Mouse (Mus musculus) lung, embryonic 14.5 days (tissue): Measurements from ENCODE around the gene Slc38a9. TPM values are rescaled to one million over a fixed set of nuclear protein-coding genes. Genes with fewer than 3 reads are reported as not detected.
A peak's percentile ranks its signal among the peaks of the same experiment; 100 is the strongest.

Experiments
- ATAC-seq: fragments of 200-750 bp; cut with Nextera tagmentation; 2 replicates; pipeline ENCODE4 v1.8.0; 2017; ENCODE audit warnings: mild to moderate bottlenecking, moderate TSS enrichment, moderate library complexity; ENCODE audit not compliant: insufficient read depth
- DNase-seq: peaks from one replicate; pipeline ENCODE4 v3.0.0-alpha.2; 2015
- H3K27ac ChIP-seq: fragments of 300-500 bp; sonication (generic); 2 replicates; pipeline ENCODE4 v1.5.1; 2014; ENCODE audit warnings: low read depth, mild to moderate bottlenecking, moderate library complexity
- H3K27me3 ChIP-seq: fragments of 300-500 bp; sonication (generic); 2 replicates; pipeline ENCODE4 v1.6.1; 2014; ENCODE audit warnings: low read length, control low read depth; ENCODE audit not compliant: insufficient read depth
- H3K36me3 ChIP-seq: fragments of 300-500 bp; sonication (generic); 2 replicates; pipeline ENCODE4 v1.6.1; 2014; ENCODE audit warnings: control low read depth; ENCODE audit not compliant: insufficient read depth
- H3K4me1 ChIP-seq: fragments of 300-500 bp; sonication (generic); 2 replicates; pipeline ENCODE4 v1.6.1; 2014; ENCODE audit warnings: antibody characterized with exemption, control low read depth; ENCODE audit not compliant: insufficient read depth
- H3K4me2 ChIP-seq: fragments of 300-500 bp; sonication (generic); 2 replicates; pipeline ENCODE4 v1.6.1; 2014; ENCODE audit warnings: mild to moderate bottlenecking
- H3K4me3 ChIP-seq: fragments of 300-500 bp; sonication (generic); 2 replicates; pipeline ENCODE4 v1.5.1; 2014; ENCODE audit warnings: low read depth, low read length
- H3K9ac ChIP-seq: fragments of 300-500 bp; sonication (generic); 2 replicates; pipeline ENCODE4 v1.6.1; 2014
- H3K9me3 ChIP-seq: fragments of 300-500 bp; sonication (generic); 2 replicates; pipeline ENCODE4 v1.6.1; 2016; ENCODE audit warnings: low read depth, low read length, control low read depth
- CTCF ChIP-seq: IDR thresholded peaks from 2 replicates; pipeline ENCODE4 v1.5.1; 2016; ENCODE audit warnings: antibody characterized with exemption, low read depth
- WGBS: fragments of 180-500 bp; shearing (Covaris S2); extraction: QIAGEN DNeasy Blood & Tissue Kit; methylation state at CpG from one replicate; pipeline ENCODE4 v1.1.7; 2014; 5-methylcytosine and 5-hydroxymethylcytosine counted together
- polyA plus RNA-seq: library from polyadenylated mRNA; unstranded; fragments of >200 nt; fragmentation: Nextera tagmentation; extraction: Ambion mirVana; gene quantifications from 2 replicates; pipeline ENCODE4 v1.2.1, GENCODE M21; 2014

Gene Slc38a9
- polyA plus RNA-seq, 1 experiment from 2014 or later = 13.1 TPM

DNA sequence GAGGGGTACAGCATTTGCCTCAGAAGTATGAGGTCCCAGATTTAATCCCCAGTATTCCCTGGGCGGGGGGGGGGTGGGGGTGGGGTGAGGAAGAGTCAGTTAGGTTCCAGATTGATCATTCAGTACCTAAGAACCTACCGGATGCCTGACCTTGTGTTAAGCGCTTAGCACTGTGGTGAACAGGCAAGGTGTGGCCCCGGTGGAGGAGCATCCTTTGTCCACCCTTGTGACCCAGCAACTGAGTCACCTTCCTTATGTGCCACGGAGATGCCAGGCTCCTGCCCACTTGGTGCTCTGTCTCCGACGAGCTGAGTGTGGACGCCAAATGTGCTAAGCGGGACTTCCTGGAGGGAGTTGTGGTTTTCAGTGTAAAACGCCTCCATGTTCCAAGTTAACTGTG is 75.9 kb downstream of the Slc38a9 start:
- no peak overlapping the region for H3K4me2 ChIP-seq
- 0 out of 2 replicates have a peak, but pooled peaks cover 3% of the 10 kb centered on the region for H3K4me1 ChIP-seq
- no peak overlapping the region for H3K4me3 ChIP-seq
- no peak overlapping the region for H3K9ac ChIP-seq
- TF ChIP-seq CTCF = no peak
- H3K27me3 ChIP-seq = no peaks in the 10 kb centered on the region
- H3K36me3 ChIP-seq = no peaks in the 10 kb centered on the region
- DNase-seq (no peak), ATAC-seq (no peak)
- no peaks in the 10 kb centered on the region for H3K9me3 ChIP-seq
- WGBS = 82% methylated on average over 10 of the region's 10 CpGs
- H3K27ac ChIP-seq = no peak overlapping the region

DNA sequence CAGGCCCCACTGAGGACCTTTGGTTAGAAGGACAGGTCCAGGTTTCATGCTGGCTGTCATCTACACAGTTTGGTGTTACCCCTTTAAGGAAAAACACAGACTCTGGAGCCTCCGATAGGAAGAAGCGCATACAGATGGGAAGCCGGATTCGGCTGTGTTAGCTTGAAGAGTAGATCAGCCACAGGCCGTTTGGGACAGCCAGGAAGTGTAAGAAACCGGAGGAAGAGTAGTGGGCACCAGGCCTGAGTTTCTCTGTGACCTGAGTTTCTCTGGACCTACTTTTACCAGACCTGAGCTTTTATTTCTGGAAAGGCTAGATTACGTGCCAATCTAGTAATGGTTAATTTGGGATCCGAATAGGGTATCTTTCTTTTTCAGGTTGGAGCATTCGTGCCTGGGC is 76.6 kb downstream of the Slc38a9 start:
- DNase-seq (no peak), ATAC-seq (no peak)
- no peaks in the 10 kb centered on the region for H3K36me3 ChIP-seq
- TF ChIP-seq CTCF = no peak
- no peaks in the 10 kb centered on the region for H3K27me3 ChIP-seq
- no peak overlapping the region for H3K27ac ChIP-seq
- 71% methylated on average over 9 of the region's 9 CpGs for WGBS
- H3K4me2 ChIP-seq = no peak overlapping the region
- no peak overlapping the region for H3K9ac ChIP-seq
- H3K4me3 ChIP-seq = no peak overlapping the region
- peaks cover 7% of the 10 kb centered on the region; the same call in 1 of the 2 replicates for H3K4me1 ChIP-seq
- no peaks in the 10 kb centered on the region for H3K9me3 ChIP-seq

DNA sequence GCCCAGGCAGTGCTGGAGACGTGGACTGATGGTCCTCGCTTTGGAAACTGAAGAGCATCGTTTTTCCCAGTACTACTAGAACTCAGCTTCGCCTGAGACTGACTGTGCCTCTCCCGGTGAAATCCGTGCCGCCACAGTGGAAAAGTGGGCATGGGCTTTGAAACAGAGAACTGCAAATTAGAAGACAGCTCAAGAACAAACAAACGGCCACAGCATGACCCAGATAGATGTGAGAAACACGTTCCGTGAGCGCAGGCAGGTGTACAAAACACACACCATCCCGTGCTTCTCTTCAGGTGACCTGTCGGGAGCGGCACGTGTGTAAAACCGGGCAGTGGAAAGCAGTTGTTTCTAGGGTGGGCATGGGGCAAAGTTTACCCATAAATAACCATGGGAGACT is 77.5 kb downstream of the Slc38a9 start:
- Histone ChIP-seq H3K4me3 (no peak overlapping the region), H3K36me3 (no peaks in the 10 kb centered on the region), H3K27ac (no peak overlapping the region), H3K9ac (no peak overlapping the region), H3K4me2 (no peak overlapping the region), H3K27me3 (no peaks in the 10 kb centered on the region), H3K9me3 (no peaks in the 10 kb centered on the region), H3K4me1 (peaks cover 8% of the 10 kb centered on the region; the same call in 1 of the 2 replicates)
- TF ChIP-seq CTCF = no peak
- no peak for ATAC-seq
- no peak for DNase-seq
- WGBS = 76% methylated on average over 16 of the region's 16 CpGs

DNA sequence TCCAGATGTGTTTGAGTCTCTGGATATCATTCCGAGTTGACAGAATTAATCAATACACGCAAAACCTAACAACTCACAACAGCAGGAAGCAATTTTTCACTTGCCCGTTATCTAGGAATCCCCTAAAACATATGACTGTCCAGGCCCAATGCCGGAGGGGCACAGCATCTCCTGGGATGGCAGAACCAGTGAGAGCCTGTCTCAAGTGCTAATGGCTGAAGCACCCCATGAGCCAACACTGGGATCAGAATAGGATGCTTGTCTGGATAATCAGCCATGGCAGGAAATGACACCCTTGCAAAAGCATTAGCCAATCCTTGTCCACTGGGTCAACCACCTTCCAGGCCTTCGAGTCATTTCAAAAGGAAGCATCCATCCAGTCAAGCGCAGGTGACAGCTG is 79.5 kb downstream of the Slc38a9 start:
- H3K9ac ChIP-seq = no peak overlapping the region
- 68% methylated on average over 6 of the region's 6 CpGs for WGBS
- no peaks in the 10 kb centered on the region for H3K36me3 ChIP-seq
- peaks cover 6% of the 10 kb centered on the region; the same call in 1 of the 2 replicates for H3K4me1 ChIP-seq
- no peaks in the 10 kb centered on the region for H3K27me3 ChIP-seq
- H3K4me3 ChIP-seq = no peak overlapping the region
- no peaks in the 10 kb centered on the region for H3K9me3 ChIP-seq
- H3K4me2 ChIP-seq = no peak overlapping the region
- DNase-seq = no peak
- H3K27ac ChIP-seq = no peak overlapping the region
- no peak for TF ChIP-seq CTCF
- no peak for ATAC-seq

DNA sequence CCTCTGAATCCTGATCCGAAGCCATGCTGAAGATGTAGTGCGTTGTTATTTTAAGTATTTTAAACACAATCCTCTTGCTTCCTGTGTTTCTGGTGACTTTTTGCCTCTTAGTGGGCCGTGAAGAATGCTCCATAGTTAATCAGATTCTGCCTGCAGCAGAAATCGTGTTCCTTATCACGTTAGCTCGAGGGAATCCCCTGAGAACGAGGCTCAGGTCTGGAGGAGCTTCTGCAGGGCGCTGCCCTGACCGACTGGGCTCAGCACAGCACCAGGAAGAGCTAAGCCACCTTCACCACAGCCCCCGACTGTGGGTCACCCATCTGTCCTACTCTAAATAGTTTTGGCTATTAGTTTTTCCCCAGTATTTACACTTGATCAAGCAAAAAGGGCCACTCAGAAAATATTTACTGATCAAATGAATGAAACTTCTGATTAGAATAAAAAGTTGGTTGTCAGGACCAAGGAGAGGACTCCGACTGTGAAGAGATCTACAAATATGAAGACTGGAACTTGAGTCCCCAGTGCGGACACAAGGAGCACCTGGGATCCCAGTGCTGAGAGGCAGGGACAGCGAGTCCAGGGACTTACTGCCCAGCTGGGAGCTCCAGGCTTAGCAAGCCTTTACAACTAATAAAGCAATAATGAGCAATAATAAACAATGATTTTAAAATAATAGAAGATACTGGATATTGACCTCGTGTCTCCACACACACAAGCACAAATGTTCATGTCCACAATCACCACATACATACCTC is 81.7 kb downstream of the Slc38a9 start:
- Histone ChIP-seq H3K27ac (peak overlapping the region; percentile 76), H3K4me3 (no peak overlapping the region), H3K4me1 (peaks cover 15% of the 10 kb centered on the region; the same call in 1 of the 2 replicates), H3K9ac (no peak overlapping the region), H3K9me3 (no peaks in the 10 kb centered on the region), H3K27me3 (no peaks in the 10 kb centered on the region), H3K36me3 (no peaks in the 10 kb centered on the region), H3K4me2 (no peak overlapping the region)
- TF ChIP-seq CTCF = no peak
- DNase-seq = no peak
- no peak for ATAC-seq
- WGBS = 29% methylated on average over 14 of the region's 14 CpGs

DNA sequence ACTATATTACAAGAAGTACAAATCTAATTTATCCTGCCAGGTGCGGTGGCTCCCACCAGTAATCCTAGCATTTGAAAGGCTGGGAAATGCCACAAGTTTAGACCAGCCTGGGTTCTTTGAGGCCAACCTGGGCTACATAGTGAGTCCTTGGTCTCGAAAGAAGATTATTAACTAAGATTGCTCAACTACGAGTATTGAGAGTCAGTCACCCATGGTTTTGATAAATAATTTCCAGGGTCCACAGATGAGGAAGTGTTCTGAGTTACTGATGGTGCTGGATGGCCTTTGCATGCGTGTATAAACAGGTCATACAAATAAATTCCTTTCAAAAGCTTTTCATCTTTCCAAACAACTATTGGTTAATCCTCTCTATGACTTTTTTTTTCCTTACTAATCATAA is 83.1 kb downstream of the Slc38a9 start:
- no peaks in the 10 kb centered on the region for H3K9me3 ChIP-seq
- peaks cover 16% of the 10 kb centered on the region; the same call in 1 of the 2 replicates for H3K4me1 ChIP-seq
- H3K4me2 ChIP-seq = no peak overlapping the region
- H3K27me3 ChIP-seq = no peaks in the 10 kb centered on the region
- TF ChIP-seq CTCF = no peak
- no peaks in the 10 kb centered on the region for H3K36me3 ChIP-seq
- H3K9ac ChIP-seq = no peak overlapping the region
- no peak for ATAC-seq
- DNase-seq = no peak
- peak overlapping the region; percentile 33; the same call in 1 of the 2 replicates for H3K27ac ChIP-seq
- no peak overlapping the region for H3K4me3 ChIP-seq
- WGBS = 84% methylated on average over 4 of the region's 4 CpGs

DNA sequence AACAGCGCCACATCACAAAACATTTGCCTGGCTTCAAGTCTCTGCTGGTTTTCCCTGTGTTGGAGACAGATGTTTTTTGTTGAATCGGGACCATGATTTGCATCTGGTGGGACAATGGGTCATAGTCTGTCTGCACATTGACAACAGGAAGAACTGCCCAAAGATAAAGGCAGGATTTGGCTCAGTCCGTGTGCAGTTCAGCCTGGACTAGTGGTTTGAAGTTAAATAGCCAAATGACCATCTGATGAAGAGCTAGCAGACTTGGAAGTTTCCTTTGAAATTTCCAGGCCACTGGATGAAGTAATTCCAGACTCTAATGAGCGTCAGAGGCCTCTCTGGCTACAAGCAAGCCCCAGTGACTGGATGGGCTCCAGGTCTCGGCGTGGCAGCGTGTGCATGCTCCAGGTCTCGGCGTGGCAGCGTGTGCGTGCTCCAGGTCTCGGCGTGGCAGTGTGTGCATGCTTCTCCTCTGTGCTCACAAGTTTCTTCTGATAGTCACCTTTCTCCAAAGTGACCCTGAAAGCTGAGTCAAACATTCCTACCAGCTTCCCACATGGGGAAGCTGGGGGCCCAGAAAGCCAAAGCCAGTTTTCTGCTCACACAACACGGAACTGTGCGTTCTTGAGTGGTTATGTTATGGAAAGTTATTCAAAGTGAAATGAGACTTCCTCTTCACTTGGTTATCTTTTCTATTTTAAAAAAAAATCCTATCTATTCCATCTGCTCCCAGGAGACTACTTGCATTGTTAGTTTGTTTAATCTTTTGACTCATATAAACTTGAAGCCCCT is 83.7 kb downstream of the Slc38a9 start:
- 75% methylated on average over 15 of the region's 15 CpGs for WGBS
- H3K27ac ChIP-seq = peak overlapping the region; percentile 33; the same call in 1 of the 2 replicates

More for the DNA sequence above, 83.7 kb downstream of the Slc38a9 start:
- H3K4me2 ChIP-seq = no peak overlapping the region
- ATAC-seq (no peak), DNase-seq (no peak)
- no peaks in the 10 kb centered on the region for H3K9me3 ChIP-seq
- no peaks in the 10 kb centered on the region for H3K27me3 ChIP-seq
- H3K9ac ChIP-seq = no peak overlapping the region
- H3K4me3 ChIP-seq = no peak overlapping the region
- TF ChIP-seq CTCF = no peak
- H3K4me1 ChIP-seq = peaks cover 16% of the 10 kb centered on the region; the same call in 1 of the 2 replicates
- no peaks in the 10 kb centered on the region for H3K36me3 ChIP-seq
